Mouse (Mus musculus) liver, postnatal 0 days (tissue): Measurements from ENCODE around the gene Iba57. TPM values are rescaled to one million over a fixed set of nuclear protein-coding genes. Genes with fewer than 3 reads are reported as not detected.
A peak's percentile ranks its signal among the peaks of the same experiment; 100 is the strongest.

ENCODE experiments used
- ATAC-seq: fragments of 200-750 bp; cut with Nextera tagmentation; 2 replicates; pipeline ENCODE4 v1.8.0; 2017; ENCODE audit warnings: mild to moderate bottlenecking, moderate library complexity
- DNase-seq: peaks from one replicate; pipeline ENCODE4 v3.0.0-alpha.2; 2016
- H3K27ac ChIP-seq: fragments of 300-500 bp; sonication (generic); 2 replicates; pipeline ENCODE4 v1.5.1; 2014; ENCODE audit warnings: antibody characterized with exemption, moderate library complexity, mild to moderate bottlenecking, low read depth
- H3K27me3 ChIP-seq: fragments of 300-500 bp; sonication (generic); 2 replicates; pipeline ENCODE4 v1.6.1; 2014; ENCODE audit warnings: low read length, control low read depth, mixed read lengths; ENCODE audit not compliant: insufficient read depth
- H3K36me3 ChIP-seq: fragments of 300-500 bp; sonication (generic); replicated peaks from 2 replicates; pipeline ENCODE4 v1.6.1; 2014; ENCODE audit warnings: mild to moderate bottlenecking, control low read depth, low read length, moderate library complexity, mixed read lengths; ENCODE audit not compliant: insufficient read depth
- H3K4me1 ChIP-seq: fragments of 300-500 bp; sonication (generic); 2 replicates; pipeline ENCODE4 v1.6.1; 2014; ENCODE audit warnings: antibody characterized with exemption, mild to moderate bottlenecking, control low read depth; ENCODE audit not compliant: insufficient read depth
- H3K4me2 ChIP-seq: fragments of 300-500 bp; sonication (generic); 2 replicates; pipeline ENCODE4 v1.6.1; 2014; ENCODE audit warnings: low read depth, mild to moderate bottlenecking, low read length, moderate library complexity, mixed read lengths
- H3K4me3 ChIP-seq: fragments of 300-500 bp; sonication (generic); 2 replicates; pipeline ENCODE4 v1.5.1; 2014; ENCODE audit warnings: low read depth, low read length
- H3K9ac ChIP-seq: fragments of 300-500 bp; sonication (generic); replicated peaks from 2 replicates; pipeline ENCODE4 v1.6.1; 2014; ENCODE audit warnings: mild to moderate bottlenecking, moderate library complexity
- H3K9me3 ChIP-seq: fragments of 300-500 bp; sonication (generic); 2 replicates; pipeline ENCODE4 v1.6.1; 2016; ENCODE audit warnings: mild to moderate bottlenecking, control low read depth, low read length, mixed read lengths
- CTCF ChIP-seq: sonication (generic); IDR thresholded peaks from 2 replicates; pipeline ENCODE4 v1.5.1; 2016; ENCODE audit warnings: antibody characterized with exemption, low read depth
- EP300 ChIP-seq: IDR thresholded peaks from 2 replicates; pipeline ENCODE4 v1.6.1; 2016; ENCODE audit warnings: antibody characterized with exemption, low read depth, mild to moderate bottlenecking
- WGBS: fragments of 180-500 bp; shearing (Covaris S2); extraction: QIAGEN DNeasy Blood & Tissue Kit; methylation state at CpG from one replicate; pipeline ENCODE4 v1.1.7; 2014; ENCODE audit not compliant: insufficient replicate concordance; 5-methylcytosine and 5-hydroxymethylcytosine counted together
- polyA plus RNA-seq: library from polyadenylated mRNA; unstranded; fragments of >200 nt; fragmentation: Nextera tagmentation; extraction: Ambion mirVana; gene quantifications from 2 replicates; pipeline ENCODE4 v1.2.1, GENCODE M21; 2015

Gene Iba57
- polyA plus RNA-seq, 1 experiment from 2014 or later: 7.1 TPM

DNA sequence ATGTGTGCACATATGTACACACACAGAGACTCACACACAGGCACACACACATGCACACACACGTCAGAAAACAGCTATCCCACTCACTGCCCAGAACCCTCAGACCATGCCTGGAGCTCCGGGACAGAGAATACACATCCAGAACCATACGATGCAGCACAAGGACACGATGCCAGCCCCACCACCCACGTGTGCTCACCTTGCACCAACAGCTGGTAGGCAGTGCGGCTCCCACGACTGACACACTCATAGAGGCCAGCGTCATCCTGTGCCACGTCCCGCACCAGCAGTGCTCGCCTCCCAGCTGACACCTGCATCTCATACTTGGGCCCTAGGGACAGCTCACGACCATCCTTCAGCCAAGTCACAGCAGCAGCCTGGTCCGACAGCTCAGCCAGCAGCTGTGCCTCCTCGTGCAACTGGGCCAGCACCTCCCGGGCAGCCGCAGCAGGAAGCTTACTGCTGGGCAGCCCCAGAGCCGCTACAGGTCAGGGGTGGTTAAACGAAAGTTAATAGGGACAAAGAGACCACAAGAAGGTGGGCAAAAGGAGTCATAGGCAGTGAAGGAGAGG, 32.1 kb downstream of the Iba57 start:
- H3K4me3 ChIP-seq: no peak overlapping the region
- no peak overlapping the region for H3K27ac ChIP-seq
- DNase-seq: no peak
- no peaks in the 10 kb centered on the region for H3K9me3 ChIP-seq
- peaks cover 39% of the 10 kb centered on the region for H3K27me3 ChIP-seq
- 0 out of 2 replicates have a peak, but pooled peaks cover 2% of the 10 kb centered on the region for H3K4me1 ChIP-seq
- H3K36me3 ChIP-seq: no peaks in the 10 kb centered on the region
- 67% methylated on average over 18 of the region's 18 CpGs for WGBS
- peak; percentile 27; the same call in 1 of the 2 replicates for ATAC-seq
- no peak for TF ChIP-seq EP300
- TF ChIP-seq CTCF: no peak
- H3K4me2 ChIP-seq: no peak overlapping the region
- H3K9ac ChIP-seq: no peak overlapping the region

DNA sequence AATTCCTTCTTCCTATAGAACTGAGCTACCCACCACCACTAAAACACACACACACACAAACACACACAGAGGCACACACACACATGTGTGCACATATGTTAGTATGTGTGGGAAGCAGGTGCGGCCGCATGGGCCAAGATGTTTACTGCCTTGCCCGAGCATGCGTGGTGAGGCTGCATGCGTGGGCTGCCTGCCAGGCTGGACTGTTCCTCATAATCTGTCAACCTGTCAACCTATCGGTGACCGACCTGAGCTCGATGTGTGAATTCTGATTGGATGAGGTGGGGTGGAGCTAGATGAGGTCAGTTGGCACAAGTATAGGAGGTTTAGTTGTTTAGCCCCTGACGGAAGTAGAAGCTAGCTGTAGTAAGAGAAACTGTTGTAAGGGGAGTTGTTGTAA, 32.8 kb downstream of the Iba57 start:
- Histone ChIP-seq H3K27me3 (peaks cover 33% of the 10 kb centered on the region), H3K4me1 (0 out of 2 replicates have a peak, but pooled peaks cover 2% of the 10 kb centered on the region), H3K27ac (no peak overlapping the region), H3K4me2 (no peak overlapping the region), H3K9ac (no peak overlapping the region), H3K9me3 (no peaks in the 10 kb centered on the region), H3K4me3 (no peak overlapping the region), H3K36me3 (no peaks in the 10 kb centered on the region)
- TF ChIP-seq EP300 (no peak), CTCF (no peak)
- no peak for ATAC-seq
- WGBS: 69% methylated on average over 9 of the region's 9 CpGs
- no peak for DNase-seq

DNA sequence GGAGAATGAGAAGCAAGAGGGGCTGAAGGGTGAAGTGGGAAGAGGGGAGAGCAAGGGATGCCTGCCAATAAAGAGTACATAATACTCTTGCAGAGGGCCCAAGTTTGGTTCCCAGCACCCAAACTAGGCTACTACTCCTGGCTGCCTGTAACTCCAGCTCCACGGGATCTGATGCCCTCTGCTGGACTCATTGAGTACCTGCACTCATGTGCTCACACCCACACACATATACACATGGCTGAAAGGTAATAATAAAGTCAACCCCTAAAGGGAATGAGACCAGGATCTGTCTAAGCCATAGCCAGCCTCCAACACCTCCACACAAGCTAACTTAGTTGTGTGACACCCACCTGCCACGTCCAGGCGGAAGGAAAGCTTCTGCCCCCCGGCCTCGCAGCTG, 57.6 kb downstream of the Iba57 start:
- no peak for DNase-seq

More for the DNA sequence above, 57.6 kb downstream of the Iba57 start:
- Histone ChIP-seq H3K9me3 (no peaks in the 10 kb centered on the region), H3K4me1 (no peaks in the 10 kb centered on the region), H3K9ac (no peak overlapping the region), H3K4me2 (no peak overlapping the region), H3K36me3 (no peaks in the 10 kb centered on the region), H3K27me3 (no peaks in the 10 kb centered on the region), H3K27ac (no peak overlapping the region), H3K4me3 (no peak overlapping the region)
- TF ChIP-seq EP300 (no peak), CTCF (peak; percentile 19)
- no peak for ATAC-seq
- WGBS: 86% methylated on average over 5 of the region's 5 CpGs

Other genes with a start within 250 kb of the Iba57 start
- gene Btnl10, start 245.8 kb downstream of the Iba57 start, polyA plus RNA-seq: 7.9 and 9.9 TPM in 2 replicates
- gene Rnf187, start 224.8 kb downstream of the Iba57 start, polyA plus RNA-seq: 85.3 and 96.0 TPM in 2 replicates
- gene Hist3h2ba, start 214.8 kb downstream of the Iba57 start, polyA plus RNA-seq: 4.9 and 10.0 TPM in 2 replicates
- 14.3 and 14.8 TPM in 2 replicates for gene Hist3h2a, start 209.1 kb downstream of the Iba57 start, polyA plus RNA-seq
- gene Trim17, start 209.1 kb downstream of the Iba57 start, polyA plus RNA-seq: 0.11 and 0.15 TPM in 2 replicates
- 8.8 and 8.9 TPM in 2 replicates for gene Trim11, start 185.6 kb downstream of the Iba57 start, polyA plus RNA-seq
- gene Obscn, start 27.3 kb downstream of the Iba57 start, polyA plus RNA-seq: 0.31 and 0.49 TPM in 2 replicates
- gene Gjc2, start 19.5 kb upstream of the Iba57 start, polyA plus RNA-seq: 0.29 and 0.37 TPM in 2 replicates
- gene Guk1, start 28.5 kb upstream of the Iba57 start, polyA plus RNA-seq: 59.5 and 64.4 TPM in 2 replicates
- 64.2 and 65.2 TPM in 2 replicates for gene Mrpl55, start 38.7 kb upstream of the Iba57 start, polyA plus RNA-seq
- gene 2310033P09Rik, start 44.6 kb upstream of the Iba57 start, polyA plus RNA-seq: 14.8 and 16.2 TPM in 2 replicates
- 244 and 254 TPM in 2 replicates for gene Arf1, start 64.5 kb upstream of the Iba57 start, polyA plus RNA-seq
- not detected in 2 replicates for gene Wnt3a, start 127.0 kb upstream of the Iba57 start, polyA plus RNA-seq
- 0.16 and 0.18 TPM in 2 replicates for gene Wnt9a, start 143.2 kb upstream of the Iba57 start, polyA plus RNA-seq
- gene Prss38, start 211.9 kb upstream of the Iba57 start, polyA plus RNA-seq: not detected in 2 replicates